Mouse (Mus musculus): ENCODE results near the gene Bhlhe40.

DNA sequence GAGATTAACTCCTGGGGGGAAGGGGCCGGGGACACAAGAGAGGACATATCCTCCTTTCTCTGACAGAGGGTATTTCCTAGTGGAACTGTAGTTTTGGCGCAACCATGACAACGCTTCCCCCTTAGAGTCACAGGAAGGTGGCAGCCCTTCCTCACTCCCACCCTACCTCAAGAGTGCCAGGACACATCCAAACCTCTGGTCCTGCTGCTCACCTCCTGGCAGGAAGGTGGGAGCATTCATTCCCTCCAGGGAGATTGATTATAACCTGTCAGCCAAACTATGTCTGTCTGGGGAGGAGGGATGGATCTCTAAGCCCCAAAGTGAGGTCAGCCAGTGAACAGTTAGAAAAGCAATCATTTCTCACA is 2.4 kb upstream of the Bhlhe40 start:
- no peak for TF ChIP-seq POLR2A (IDR thresholded peaks at IDR 0.05; ENCODE audit: insufficient read depth, low read depth, low read length)
- no peak for TF ChIP-seq CTCF (IDR thresholded peaks at IDR 0.05; ENCODE audit: insufficient read depth, low read depth, low read length)
